Mouse (Mus musculus) heart, embryonic 16.5 days (tissue): ENCODE data around the gene Casz1. TPM values are rescaled to one million over a fixed set of nuclear protein-coding genes. Genes with fewer than 3 reads are reported as not detected.
A peak's percentile ranks its signal among the peaks of the same experiment; 100 is the strongest.

ENCODE experiments used
- ATAC-seq: fragments of 200-750 bp; cut with Nextera tagmentation; replicated peaks from 2 replicates; pipeline ENCODE4 v1.8.0; 2017; ENCODE audit warnings: moderate number of reproducible peaks; ENCODE audit not compliant: insufficient read depth, low FRiP score; ENCODE audit errors: extremely low read depth
- H3K27ac ChIP-seq: fragments of 300-500 bp; sonication (generic); 2 replicates; pipeline ENCODE4 v1.5.1; 2014; ENCODE audit warnings: mild to moderate bottlenecking, low read length, control low read depth, moderate library complexity
- H3K27me3 ChIP-seq: fragments of 300-500 bp; sonication (generic); 2 replicates; pipeline ENCODE4 v1.6.1; 2014; ENCODE audit warnings: low read length, mixed read lengths; ENCODE audit not compliant: control insufficient read depth, insufficient read depth
- H3K36me3 ChIP-seq: fragments of 300-500 bp; sonication (generic); 2 replicates; pipeline ENCODE4 v1.6.1; 2014; ENCODE audit not compliant: control insufficient read depth, insufficient read depth
- H3K4me1 ChIP-seq: fragments of 300-500 bp; sonication (generic); 2 replicates; pipeline ENCODE4 v1.6.1; 2014; ENCODE audit warnings: low read length, mixed read lengths; ENCODE audit not compliant: control insufficient read depth, insufficient read depth
- H3K4me2 ChIP-seq: fragments of 300-500 bp; sonication (generic); 2 replicates; pipeline ENCODE4 v1.6.1; 2014; ENCODE audit warnings: low read depth, mild to moderate bottlenecking, control low read depth, low read length
- H3K4me3 ChIP-seq: fragments of 300-500 bp; sonication (generic); 2 replicates; pipeline ENCODE4 v1.5.1; 2014; ENCODE audit warnings: mild to moderate bottlenecking, control low read depth, low read length
- H3K9ac ChIP-seq: fragments of 300-500 bp; sonication (generic); 2 replicates; pipeline ENCODE4 v1.6.1; 2014; ENCODE audit warnings: low read length, control low read depth
- H3K9me3 ChIP-seq: fragments of 300-500 bp; sonication (generic); replicated peaks from 2 replicates; pipeline ENCODE4 v1.6.1; 2016; ENCODE audit warnings: low read length; ENCODE audit not compliant: control insufficient read depth
- WGBS: fragments of 180-500 bp; shearing (Covaris S2); extraction: QIAGEN DNeasy Blood & Tissue Kit; methylation state at CpG from one replicate; pipeline ENCODE4 v1.1.7; 2014; 5-methylcytosine and 5-hydroxymethylcytosine counted together
- polyA plus RNA-seq: library from polyadenylated mRNA; unstranded; fragments of >200 nt; fragmentation: Nextera tagmentation; extraction: Ambion mirVana; gene quantifications from 2 replicates; pipeline ENCODE4 v1.2.1, GENCODE M21; 2015

The Casz1 gene
- polyA plus RNA-seq, 1 experiment from 2014 or later: 22.4 TPM

- peaks cover 39% of the 10 kb centered on the region for H3K4me1 ChIP-seq
- no peaks in the 10 kb centered on the region for H3K9me3 ChIP-seq
Observed at GRCm38 (mm10) chr4:148806836-148807235, 2.6 kb downstream of the Casz1 start.

DNA sequence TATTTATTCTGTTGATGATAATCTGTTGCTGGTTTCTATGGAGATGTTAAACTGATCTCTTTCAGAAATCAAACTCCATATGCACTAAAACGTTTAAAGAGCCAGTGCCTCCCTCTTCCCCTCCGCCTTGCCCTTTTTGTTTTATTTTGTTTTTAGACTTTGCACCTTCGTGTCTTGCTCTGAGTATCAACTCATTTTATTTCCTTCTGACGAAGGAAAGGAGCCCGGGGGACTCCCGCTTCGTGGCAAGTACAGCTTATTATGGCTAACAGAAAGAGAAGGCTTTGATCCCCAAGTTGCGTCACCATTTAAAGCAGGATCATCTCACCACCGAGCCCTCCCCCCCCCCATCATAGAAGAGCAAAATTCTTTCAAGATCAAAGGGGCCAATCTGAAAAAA, 3.2 kb downstream of the Casz1 start:
- peaks cover 44% of the 10 kb centered on the region for H3K4me1 ChIP-seq

More at GRCm38 (mm10) chr4:148806836-148807235, 2.6 kb downstream of the Casz1 start:
- no peaks in the 10 kb centered on the region for H3K36me3 ChIP-seq
- under 1% methylated on average over 20 of the region's 26 CpGs for WGBS
- peak overlapping the region; percentile 97 for H3K9ac ChIP-seq
- peak overlapping the region; percentile 83 for H3K4me2 ChIP-seq
- ATAC-seq: peak; percentile 44; the same call in 1 of the 2 replicates
- peak overlapping the region; percentile 89 for H3K4me3 ChIP-seq
- peaks cover 28% of the 10 kb centered on the region for H3K27me3 ChIP-seq
- H3K27ac ChIP-seq: peak overlapping the region; percentile 99

DNA sequence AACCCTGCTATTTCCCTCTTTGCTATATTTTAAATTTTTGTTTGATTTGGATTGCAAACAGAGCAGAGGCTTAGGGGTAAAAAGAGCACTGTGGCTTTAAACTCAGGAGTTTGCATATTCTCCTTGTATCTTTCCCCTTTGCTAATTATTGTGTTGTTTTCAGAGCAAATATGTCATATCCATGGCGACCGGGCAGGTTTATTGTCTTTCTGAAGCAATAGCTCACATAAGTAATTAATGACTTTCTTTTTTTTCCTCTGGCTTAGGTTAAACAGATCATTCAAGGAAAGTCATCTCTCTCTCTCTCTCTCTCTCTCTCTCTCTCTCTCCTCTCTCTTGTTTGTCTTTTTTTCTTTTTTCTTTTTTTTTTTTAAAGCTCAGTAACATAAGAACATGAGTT, 4.6 kb downstream of the Casz1 start:
- 59% methylated on average over 2 of the region's 2 CpGs for WGBS
- Histone ChIP-seq H3K36me3 (no peaks in the 10 kb centered on the region), H3K27me3 (peaks cover 24% of the 10 kb centered on the region), H3K27ac (no peak overlapping the region), H3K4me1 (peaks cover 52% of the 10 kb centered on the region), H3K9me3 (no peaks in the 10 kb centered on the region), H3K9ac (peak overlapping the region; percentile 25; the same call in 1 of the 2 replicates), H3K4me3 (no peak overlapping the region), H3K4me2 (no peak overlapping the region; the same call in 1 of the 2 replicates)
- no peak for ATAC-seq

More for the DNA sequence above, 3.2 kb downstream of the Casz1 start:
- H3K27ac ChIP-seq: peak overlapping the region; percentile 99; the same call in 1 of the 2 replicates
- no peaks in the 10 kb centered on the region for H3K36me3 ChIP-seq
- H3K9me3 ChIP-seq: no peaks in the 10 kb centered on the region
- peaks cover 25% of the 10 kb centered on the region for H3K27me3 ChIP-seq
- H3K4me2 ChIP-seq: peak overlapping the region; percentile 83
- WGBS: 7% methylated on average over 9 of the region's 9 CpGs
- H3K4me3 ChIP-seq: peak overlapping the region; percentile 89
- H3K9ac ChIP-seq: peak overlapping the region; percentile 97
- no peak for ATAC-seq

DNA sequence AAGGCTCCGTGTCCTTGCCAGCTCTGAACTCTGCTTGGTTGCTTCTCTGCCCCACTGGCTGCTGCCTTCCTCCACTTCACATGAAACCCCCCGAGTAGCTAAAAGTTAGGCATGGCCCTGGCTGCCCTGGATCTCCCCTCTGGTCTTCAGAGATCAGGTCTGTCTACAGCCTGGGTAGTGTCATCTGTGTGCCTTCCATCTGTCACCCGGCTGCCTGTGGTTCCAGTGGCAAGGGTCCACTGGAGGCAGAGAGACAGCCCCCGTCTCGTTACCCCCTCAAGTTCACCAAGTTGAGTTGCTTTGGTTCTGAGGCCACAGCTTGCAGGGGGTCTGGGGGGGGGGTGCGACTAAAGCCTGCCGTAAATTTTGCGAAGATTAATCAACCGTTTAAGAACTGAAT, 6.5 kb downstream of the Casz1 start:
- Histone ChIP-seq H3K4me3 (peak overlapping the region; percentile 3; the same call in 1 of the 2 replicates), H3K9me3 (no peaks in the 10 kb centered on the region), H3K4me2 (peak overlapping the region; percentile 48; the same call in 1 of the 2 replicates), H3K27ac (peak overlapping the region; percentile 30), H3K27me3 (peaks cover 20% of the 10 kb centered on the region), H3K36me3 (no peaks in the 10 kb centered on the region), H3K9ac (peak overlapping the region; percentile 41), H3K4me1 (peaks cover 63% of the 10 kb centered on the region)
- no peak for ATAC-seq
- WGBS: 58% methylated on average over 9 of the region's 9 CpGs

DNA sequence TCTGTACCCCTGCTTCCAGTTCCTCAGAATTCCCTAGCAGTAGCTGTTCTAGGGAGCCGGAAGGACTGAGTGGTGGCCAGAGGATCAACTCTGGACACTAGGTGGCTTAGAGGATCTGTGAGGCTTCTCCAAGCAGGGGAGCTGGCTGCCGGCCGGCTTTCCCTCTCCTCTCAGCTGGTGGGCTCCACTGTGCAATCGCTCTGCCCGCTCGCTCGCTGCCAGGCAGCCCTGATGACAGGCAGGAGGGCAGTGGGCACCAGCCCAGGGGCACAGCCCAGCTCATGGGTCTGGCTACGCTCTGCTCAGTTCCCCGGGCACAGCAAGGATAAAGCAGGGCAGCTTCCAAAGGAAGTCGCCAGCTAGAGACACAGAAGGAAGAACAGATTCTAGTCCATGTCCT, 7.7 kb downstream of the Casz1 start:
- Histone ChIP-seq H3K9ac (peak overlapping the region; percentile 60), H3K36me3 (no peaks in the 10 kb centered on the region), H3K4me3 (peak overlapping the region; percentile 31), H3K9me3 (no peaks in the 10 kb centered on the region), H3K4me2 (peak overlapping the region; percentile 60), H3K4me1 (peaks cover 71% of the 10 kb centered on the region), H3K27ac (peak overlapping the region; percentile 70), H3K27me3 (peaks cover 9% of the 10 kb centered on the region)
- 7% methylated on average over 10 of the region's 10 CpGs for WGBS
- ATAC-seq: peak; percentile 73

- Histone ChIP-seq H3K4me3 (no peak overlapping the region), H3K36me3 (no peaks in the 10 kb centered on the region), H3K27ac (no peak overlapping the region), H3K27me3 (peaks cover 8% of the 10 kb centered on the region), H3K4me1 (peaks cover 72% of the 10 kb centered on the region), H3K4me2 (no peak overlapping the region), H3K9me3 (no peaks in the 10 kb centered on the region), H3K9ac (no peak overlapping the region)
- ATAC-seq: no peak
- WGBS: 68% methylated on average over 6 of the region's 6 CpGs
Observed at GRCm38 (mm10) chr4:148813247-148813646, 9.0 kb downstream of the Casz1 start.

GRCm38 (mm10) chr4:148816556-148816955, 12.3 kb downstream of the Casz1 start:
- Histone ChIP-seq H3K4me1 (peaks cover 66% of the 10 kb centered on the region), H3K4me2 (no peak overlapping the region), H3K27me3 (no peaks in the 10 kb centered on the region), H3K36me3 (no peaks in the 10 kb centered on the region), H3K9me3 (no peaks in the 10 kb centered on the region), H3K9ac (peak overlapping the region; percentile 21; the same call in 1 of the 2 replicates), H3K27ac (no peak overlapping the region), H3K4me3 (no peak overlapping the region)
- ATAC-seq: no peak
- WGBS: 27% methylated on average over 14 of the region's 14 CpGs

DNA sequence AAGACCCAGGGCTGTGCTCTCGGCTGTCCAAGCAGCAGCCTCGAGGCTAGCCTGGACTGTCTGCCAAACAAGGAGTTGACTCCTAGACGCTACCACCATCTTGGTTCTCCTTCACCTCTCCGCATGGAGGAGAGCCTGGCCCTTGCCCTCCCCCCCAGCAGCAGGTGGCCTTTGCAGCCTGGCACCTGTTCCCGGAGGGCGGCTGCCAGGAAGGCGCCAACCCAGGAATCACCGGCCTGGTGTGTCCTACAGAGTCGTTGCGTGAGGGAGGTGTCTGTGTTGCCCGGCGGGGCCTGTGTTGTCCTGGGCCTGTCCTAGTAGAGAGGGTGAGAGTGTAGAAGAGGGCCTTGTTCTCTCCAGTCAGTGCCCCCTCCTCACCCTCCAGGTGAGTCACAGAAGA, 13.9 kb downstream of the Casz1 start:
- 89% methylated on average over 12 of the region's 12 CpGs for whole genome bisulfite sequencing
- Histone ChIP-seq H3K27ac (no peak overlapping the region), H3K4me1 (peaks cover 66% of the 10 kb centered on the region)

DNA sequence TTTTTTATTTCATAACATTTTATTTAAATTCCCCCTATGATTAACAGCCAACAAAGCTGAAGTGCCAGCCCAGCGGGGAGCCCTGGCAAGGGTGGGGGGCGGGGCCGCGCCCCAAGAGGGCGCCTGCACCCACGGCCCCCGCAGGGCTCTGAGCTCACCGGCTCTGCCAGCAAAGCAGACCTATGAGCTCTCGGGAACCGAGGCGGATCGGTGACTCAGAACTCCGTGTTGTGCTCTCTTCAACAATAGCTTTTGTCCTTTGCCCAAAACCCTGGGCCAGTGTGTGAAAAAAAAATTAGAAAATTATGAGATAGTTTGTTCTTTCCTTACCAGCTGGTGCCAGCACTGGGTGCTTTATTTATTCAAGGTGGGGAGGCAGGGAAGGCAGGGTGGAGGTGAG, 15.9 kb downstream of the Casz1 start:
- no peaks in the 10 kb centered on the region for H3K27me3 ChIP-seq
- H3K4me1 ChIP-seq: peaks cover 54% of the 10 kb centered on the region
- H3K4me2 ChIP-seq: peak overlapping the region; percentile 10; the same call in 1 of the 2 replicates
- no peak; the same call in 1 of the 2 replicates for ATAC-seq
- H3K36me3 ChIP-seq: no peaks in the 10 kb centered on the region
- peak overlapping the region; percentile 34; the same call in 1 of the 2 replicates for H3K27ac ChIP-seq
- no peaks in the 10 kb centered on the region for H3K9me3 ChIP-seq
- H3K4me3 ChIP-seq: no peak overlapping the region
- H3K9ac ChIP-seq: peak overlapping the region; percentile 18
- 54% methylated on average over 13 of the region's 13 CpGs for WGBS

More for the DNA sequence above, 13.9 kb downstream of the Casz1 start:
- H3K27me3 ChIP-seq: no peaks in the 10 kb centered on the region
- H3K4me3 ChIP-seq: no peak overlapping the region
- H3K4me2 ChIP-seq: no peak overlapping the region
- H3K36me3 ChIP-seq: no peaks in the 10 kb centered on the region
- H3K9me3 ChIP-seq: no peaks in the 10 kb centered on the region
- ATAC-seq: no peak
- no peak overlapping the region for H3K9ac ChIP-seq
